Mouse (Mus musculus): ENCODE results near the gene Fam83e.

DNA sequence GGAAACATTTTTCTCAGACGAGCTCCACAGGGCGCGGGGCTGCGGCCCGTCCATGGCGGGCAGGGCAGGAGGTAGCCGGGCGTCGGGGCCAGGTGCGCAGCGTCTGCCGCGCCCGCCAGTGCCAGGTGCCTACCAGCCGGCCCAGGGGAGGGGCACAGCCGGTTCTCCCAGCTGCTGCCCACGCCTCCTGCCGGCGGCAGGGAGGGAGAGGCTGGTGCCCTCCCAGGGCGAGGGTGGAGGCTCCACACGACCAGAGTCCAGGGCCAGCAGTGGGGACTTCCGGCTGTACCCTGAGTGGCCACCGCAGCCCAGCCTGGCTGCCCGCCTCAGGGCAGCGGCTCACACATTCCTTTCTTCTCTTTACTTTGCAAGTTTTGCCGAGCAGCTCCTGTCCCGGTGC lies 38.4 kb downstream of the Fam83e start:
- no peak for TF ChIP-seq POLR2A (IDR thresholded peaks at IDR 0.05; ENCODE audit: low read depth, low read length)
- no peak for TF ChIP-seq SMC3 (IDR thresholded peaks at IDR 0.05; ENCODE audit: low read depth, low read length)
- TF ChIP-seq KAT2A (IDR thresholded peaks at IDR 0.05; ENCODE audit: insufficient replicate concordance, low read length): no peak
- TF ChIP-seq CTCF (conservative IDR thresholded peaks at IDR 0.05 in 1 of 2, IDR thresholded peaks at IDR 0.05 in 1 of 2; ENCODE audit: low read depth in 2 of 2, low read length in 2 of 2): no peak
- no peak for TF ChIP-seq SIN3A (IDR thresholded peaks at IDR 0.05; ENCODE audit: low read length)
- no peak for TF ChIP-seq E2F4 (IDR thresholded peaks at IDR 0.05; ENCODE audit: insufficient replicate concordance, low read depth, low read length)
- TF ChIP-seq TBP (conservative IDR thresholded peaks at IDR 0.05; ENCODE audit: low read depth, low read length): no peak
- TF ChIP-seq HCFC1 (IDR thresholded peaks at IDR 0.05; ENCODE audit: low read depth, low read length): no peak
- no peak for TF ChIP-seq EP300 (IDR thresholded peaks at IDR 0.05; ENCODE audit: low read length)
- no peak for TF ChIP-seq ZNF384 (IDR thresholded peaks at IDR 0.05; ENCODE audit: low read depth, low read length)
- no peak for TF ChIP-seq RAD21 (IDR thresholded peaks at IDR 0.05; ENCODE audit: low read depth, low read length)
- no peak for TF ChIP-seq USF2 (conservative IDR thresholded peaks at IDR 0.05; ENCODE audit: low read depth, low read length)
- TF ChIP-seq GABPA (IDR thresholded peaks at IDR 0.05; ENCODE audit: insufficient replicate concordance, low read depth, low read length): no peak
